Mouse (Mus musculus) adrenal gland, adult 18-20 months (tissue): Measurements from ENCODE around the gene Kcnk10. TPM values are rescaled to one million over a fixed set of nuclear protein-coding genes. Genes with fewer than 3 reads are reported as not detected.
A peak's percentile ranks its signal among the peaks of the same experiment; 100 is the strongest.
"Not testable (repeated sequence)": the region's sequence is repeated elsewhere in the genome, so short reads cannot be mapped to it uniquely, and the experiment has no call there.

Experiments used
- DNase-seq, 2 experiments: peaks; one replicate each; pipeline ENCODE4 v3.0.0; 2021 to 2022; ENCODE audit warnings: low spot score in 2 of 2
- long read RNA-seq, 2 experiments: library from polyadenylated mRNA; stranded (forward); transcript quantifications; one replicate each; pipeline ENCODE4 v2.0.0; 2021
- total RNA-seq, 2 experiments: library from RNA; stranded (reverse); gene quantifications; 1 replicate in 1 of 2; 2 replicates in 1 of 2; pipeline ENCODE4 v1.2.3; 2021

Kcnk10 gene
- total RNA-seq, result under 1 TPM in 1 of 2 experiments, not detected in 1; 0.16 TPM
- long read RNA-seq, experiment 1, result 0 reads
- long read RNA-seq, experiment 2, result 0 reads

DNA sequence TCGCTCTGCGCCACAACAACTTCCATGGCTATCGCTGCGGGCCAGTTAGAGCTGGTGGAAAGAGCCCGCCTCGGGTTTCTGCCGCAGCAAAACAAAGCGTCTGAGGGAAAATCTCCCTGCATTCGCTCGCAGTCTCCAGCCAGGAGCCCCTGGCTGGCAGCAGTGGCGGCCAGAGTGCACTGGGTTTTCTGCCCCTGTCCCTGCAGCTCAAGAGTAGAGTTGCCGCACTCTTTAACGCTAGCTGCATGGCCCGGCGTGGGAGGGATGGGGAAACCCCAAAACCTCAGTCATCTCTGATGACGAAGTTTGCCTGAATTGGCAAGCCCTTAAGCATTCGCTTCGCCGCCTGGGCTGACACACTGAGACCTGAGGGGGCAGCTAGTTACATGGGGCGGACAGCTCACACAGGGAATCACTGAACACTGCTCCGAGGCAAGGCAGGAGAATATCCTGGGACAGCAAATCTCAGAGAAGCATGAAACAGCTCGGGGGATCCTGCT is at the start of gene Kcnk10:
Kcnk10 (minus strand) TSS at position 450 of the 500 bp plus-strand sequence.
- no peak for DNase-seq

DNA sequence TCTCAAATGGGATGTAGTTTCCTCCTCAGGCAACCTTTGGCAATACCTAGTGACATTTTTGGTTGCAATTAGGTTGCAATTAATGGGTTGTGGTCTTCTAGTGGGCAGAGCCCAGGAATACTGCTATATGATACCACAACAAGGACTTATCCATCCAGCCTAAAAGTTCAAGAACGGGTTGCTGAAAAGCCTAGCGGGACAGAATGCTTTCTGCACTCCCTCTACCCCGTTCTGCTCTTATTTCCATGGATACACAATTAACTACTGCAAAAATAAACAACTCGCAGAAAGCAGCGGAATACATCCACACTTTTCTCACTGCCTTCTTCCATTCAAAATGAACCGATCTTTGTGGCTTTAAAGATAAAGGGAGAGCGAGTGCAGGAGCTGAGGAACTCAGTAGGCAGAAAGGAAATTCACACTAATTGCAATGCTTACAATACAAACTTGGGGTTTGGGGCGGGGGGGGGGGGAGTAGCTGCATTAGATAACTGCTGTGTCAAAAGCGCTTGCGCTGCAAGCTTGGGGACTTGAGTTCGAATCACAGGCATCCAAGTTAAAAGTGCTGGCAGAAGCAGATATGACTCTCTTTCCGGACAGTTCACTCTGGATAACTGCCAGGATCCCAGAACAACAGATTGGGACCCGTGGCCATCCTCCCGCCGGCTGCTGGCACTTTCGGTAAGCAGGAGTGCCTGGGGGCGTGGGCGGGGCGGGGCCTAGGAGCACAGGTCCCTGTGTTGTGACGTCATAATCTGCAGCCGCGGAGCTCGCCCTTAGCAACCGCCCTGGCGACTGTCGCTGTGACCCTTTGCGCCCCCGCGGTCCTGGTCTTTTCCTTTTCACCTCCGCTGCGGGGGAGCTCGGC is 49.5 kb upstream of the Kcnk10 start, which contains the start of gene Spata7:
Spata7 (plus strand) TSS at position 766 of the 868 bp plus-strand sequence.
- DNase-seq, result peak; percentile 68 to 75

DNA sequence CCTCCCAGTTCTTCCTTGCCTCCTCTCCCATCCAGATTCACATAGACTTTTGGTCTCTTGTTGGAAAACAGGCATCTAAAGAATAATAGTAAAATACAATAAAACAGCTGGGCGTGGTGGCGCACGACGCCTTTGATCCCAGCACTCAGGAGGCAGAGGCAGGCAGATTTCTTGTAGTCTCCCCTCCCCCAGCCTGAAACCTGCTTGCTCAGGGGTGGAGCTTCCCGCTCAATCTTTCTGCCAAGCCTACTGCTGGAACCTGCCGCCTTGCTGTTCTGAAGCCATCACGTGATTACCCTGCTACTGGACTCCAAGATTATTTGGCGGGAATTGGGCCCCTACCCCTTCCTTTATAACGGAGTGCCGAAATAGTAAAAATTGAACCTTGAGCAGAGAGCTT is 45.2 kb upstream of the Kcnk10 start:
- DNase-seq, result not testable (repeated sequence)

DNA sequence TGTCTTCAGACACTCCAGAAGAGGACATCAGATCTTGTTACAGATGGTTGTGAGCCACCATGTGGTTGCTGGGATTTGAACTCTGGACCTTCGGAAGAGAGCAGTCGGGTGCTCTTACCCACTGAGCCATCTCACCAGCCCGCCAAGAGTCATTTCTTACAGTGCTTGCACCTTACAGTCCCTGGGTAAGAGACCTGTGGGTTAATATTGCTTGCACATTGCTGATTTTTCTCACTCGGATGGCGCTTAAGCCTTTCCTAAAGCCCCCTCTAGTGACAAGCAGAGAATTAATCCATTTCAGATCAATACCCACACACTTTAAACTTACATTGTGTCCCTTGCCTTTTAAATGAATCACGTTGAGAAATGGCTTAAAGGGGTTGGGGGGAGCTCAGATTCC is 42.8 kb upstream of the Kcnk10 start:
- not testable (repeated sequence) for DNase-seq

DNA sequence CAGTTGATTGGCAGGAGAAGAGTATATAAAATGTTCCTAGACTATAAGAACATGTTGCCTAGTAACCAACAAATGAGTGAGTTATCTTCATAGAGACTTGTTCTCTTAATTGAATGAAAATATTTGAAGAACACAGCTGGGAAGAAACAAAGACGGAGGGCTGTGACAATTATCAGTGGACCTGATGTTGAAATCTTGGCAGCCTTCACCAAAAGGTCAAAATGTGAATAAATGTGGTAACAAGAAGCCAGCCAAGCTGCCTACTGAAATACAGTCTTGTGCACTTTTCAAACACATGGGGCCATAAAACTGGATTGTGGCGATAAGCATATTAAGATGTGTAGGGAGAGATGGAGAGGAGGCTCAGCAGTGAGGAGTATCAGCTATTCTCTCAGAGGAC is 41.4 kb upstream of the Kcnk10 start:
- DNase-seq, result no peak

DNA sequence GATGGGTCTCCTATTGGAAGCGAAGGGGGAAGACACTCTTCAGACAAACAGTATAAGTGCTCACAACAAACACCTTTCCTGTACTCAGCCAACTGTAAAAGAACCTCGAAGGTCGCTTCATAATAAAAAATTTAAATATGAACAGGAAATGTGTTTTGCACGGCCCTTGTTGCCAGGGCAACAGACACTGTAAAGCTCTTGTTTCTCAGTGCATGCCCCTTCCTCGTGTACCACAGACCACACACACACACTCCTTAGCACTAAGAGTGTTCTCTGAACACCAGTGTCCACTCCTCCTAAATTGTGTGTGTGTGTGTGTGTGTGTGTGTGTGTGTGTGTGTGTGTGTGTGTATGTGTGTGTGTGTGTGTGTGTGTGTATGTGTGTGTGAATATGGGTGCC is 37.6 kb upstream of the Kcnk10 start:
- DNase-seq, result no peak

DNA sequence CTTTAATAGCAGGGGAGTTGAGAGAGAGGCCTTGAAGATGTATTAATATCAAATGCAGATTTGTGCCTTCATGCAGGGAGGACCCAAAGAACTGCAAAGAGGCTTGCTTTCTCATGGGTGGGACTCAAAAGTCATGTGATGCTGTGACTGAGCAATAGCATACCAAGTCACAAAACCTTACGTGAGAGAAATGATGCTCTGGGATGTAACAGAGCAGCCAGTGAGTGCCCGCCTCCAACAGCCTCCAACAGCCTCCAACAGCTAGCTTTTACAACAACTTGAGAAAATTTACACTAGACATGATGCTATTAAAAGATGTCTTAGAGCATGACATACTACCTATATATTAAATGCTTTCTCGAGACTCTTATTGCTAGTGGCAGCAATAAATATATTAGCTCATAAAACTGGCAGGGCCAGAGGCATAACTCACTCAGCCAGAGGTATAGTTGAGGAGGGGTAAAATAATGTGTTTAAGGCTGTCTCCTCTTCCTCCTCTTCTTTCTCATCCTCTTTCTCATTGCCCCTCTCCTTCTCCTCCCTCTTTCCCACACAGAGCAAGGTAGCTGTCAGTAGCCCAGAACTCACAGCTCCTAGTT is 36.9 kb upstream of the Kcnk10 start:
- no peak for DNase-seq

DNA sequence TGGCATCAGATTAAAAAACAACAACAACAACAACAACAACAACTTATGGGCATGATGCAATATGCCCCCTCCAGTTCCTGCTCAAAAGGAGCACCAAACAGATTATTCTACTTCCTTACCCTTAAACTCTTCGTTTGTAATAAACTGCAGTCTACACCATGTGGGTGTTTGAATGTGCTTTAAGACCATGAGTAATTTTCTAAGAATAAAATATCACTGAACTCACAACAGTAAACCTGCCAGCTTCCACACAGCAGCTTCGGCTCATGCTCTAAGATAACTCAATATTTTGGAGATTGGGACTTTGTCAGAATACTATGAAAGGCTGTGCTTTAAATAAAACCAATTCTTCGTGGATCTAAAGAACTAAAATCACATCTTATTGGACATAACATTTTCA is 32.2 kb upstream of the Kcnk10 start:
- DNase-seq, result no peak

DNA sequence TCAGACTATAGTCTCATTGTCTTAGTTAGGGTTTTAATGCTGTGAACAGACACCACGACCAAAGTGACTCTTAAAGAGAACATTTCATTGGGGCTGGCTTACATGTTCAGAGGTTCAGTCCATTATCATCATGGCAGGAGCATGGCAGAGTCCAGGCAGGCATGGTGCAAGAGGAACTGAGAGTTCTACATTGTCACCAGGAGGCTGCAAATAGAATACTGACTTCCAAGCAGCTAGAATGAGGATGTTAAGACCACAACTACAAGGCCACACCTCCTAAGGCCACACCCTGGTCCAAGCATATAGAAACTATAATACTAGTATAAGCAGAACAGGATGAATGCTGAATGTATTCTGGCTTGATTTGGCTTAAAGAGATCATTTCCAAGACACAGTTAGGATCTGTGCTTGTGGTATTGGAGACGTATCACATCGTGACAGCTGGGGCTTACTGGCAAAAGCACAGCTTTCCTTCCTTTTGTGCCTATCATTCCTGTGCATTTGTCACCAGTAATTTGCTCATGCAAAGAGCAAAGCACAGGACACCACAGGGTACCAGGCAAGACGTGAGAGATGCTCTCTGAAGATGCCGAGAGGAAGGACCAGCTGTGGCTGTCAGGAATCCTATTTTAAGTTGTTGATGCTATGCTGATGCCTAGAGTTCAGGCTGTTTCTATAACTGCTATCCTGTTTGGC is 28.6 kb upstream of the Kcnk10 start:
- no peak for DNase-seq

DNA sequence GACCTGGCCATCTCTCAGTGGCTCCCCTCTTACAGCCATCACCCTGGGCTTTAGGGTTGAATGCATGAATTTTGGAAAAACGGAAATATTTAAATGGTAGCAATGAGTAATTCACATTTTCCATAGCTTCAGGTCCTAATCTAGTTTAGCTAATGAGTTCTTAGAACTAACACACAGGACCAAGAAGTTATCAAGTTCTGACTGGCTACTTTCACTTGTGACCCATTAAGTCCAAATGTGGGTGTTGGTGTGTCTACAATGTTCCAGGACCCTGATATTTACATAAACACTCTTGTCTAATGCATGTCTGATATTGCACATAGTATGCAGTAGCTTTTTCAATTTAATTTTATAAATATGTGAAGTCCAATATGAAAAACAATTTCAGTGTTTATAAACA is 27.2 kb upstream of the Kcnk10 start:
- DNase-seq, result no peak

DNA sequence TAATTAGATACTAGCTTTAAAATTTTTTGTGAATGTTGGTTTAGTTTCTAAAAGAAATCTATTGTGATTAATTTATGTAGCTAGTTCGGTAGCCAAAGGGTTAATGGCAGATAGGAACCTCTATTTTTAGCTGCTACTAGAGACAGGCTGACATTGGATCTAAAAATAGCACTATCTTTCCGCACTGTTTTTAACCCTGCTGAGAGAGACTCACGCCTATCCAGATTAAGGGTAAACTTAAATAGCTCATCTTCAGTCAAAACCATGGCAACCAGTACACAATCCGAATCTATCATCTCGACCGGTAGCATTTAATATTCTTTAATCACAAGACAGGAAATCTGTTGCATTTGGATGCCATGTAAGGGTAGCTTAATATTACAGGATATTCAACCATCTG is 24.0 kb upstream of the Kcnk10 start:
- no peak for DNase-seq

DNA sequence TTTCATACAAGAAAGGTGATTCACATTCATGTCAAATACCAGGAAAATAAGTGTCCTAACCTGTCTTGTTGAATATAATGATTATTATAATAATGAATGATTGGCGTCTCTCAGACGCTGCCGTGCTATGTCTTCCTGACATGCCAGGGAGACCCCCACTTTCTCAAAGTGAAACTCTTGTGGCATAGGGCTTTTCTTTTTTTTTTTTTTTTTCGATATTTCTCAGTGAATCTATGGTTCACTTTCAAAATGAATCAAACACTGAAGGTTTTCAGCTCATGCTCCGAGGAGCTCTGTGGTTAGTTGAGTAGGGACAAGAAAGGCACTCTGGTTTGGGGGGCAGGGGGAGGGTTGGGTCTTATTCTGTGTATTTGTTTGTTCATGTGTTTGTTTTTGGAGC is 22.8 kb upstream of the Kcnk10 start:
- DNase-seq, result no peak

DNA sequence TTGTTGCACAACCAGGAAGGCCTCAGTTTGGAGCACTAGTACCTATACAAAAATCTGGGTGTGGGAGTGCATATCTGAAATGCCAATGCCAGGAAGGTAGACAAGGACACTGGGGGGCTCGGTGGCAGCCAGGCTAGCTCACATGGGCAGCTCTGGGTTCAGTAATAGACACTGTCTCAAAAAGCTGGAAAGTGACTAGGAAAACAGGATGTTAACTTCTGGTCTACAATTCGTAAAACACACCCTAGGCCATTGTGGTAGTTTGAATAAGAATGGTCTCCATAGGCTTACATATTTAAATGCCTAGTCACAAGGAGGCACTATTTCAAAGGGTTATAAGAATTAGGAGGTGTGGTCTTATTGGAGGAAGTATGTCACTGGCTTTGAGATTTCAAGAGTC is 12.9 kb upstream of the Kcnk10 start:
- no peak for DNase-seq

DNA sequence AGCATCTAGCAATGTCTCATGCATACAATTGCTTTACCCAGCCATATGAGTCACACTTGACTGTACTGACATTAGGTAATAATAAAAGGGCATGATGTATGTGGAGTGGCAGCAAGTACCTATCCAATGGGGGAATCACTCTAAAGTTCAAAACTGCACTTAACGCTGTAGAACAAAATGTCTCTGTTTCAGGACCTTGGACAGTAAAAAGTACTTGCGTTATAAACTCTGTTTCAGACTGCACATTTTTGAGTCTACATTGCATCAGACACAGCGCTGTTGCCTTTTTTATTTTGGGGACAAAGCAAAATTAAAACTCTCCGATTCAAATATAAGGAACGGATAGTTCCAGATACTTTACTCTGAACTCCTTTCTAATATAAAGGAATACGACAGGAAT is 10.5 kb upstream of the Kcnk10 start:
- no peak for DNase-seq

DNA sequence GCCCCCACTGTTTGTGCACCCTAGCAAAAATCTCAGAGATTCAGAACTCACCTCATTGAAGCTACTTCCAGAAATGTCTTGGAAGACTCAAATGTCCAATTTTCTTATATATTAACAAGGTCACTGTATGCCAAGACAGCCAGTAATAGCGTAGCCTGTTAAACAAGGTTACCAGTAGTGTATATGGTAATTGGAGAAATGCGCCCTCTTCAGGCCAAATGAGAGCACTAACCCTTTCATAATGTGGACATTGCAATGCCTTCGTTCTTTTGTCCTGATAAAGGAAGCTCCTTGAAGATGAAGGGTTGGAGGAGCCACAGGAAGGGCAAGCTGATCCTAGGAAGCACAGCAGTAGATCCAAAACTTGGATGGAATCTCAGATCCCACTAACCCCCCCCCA is 7.2 kb upstream of the Kcnk10 start:
- no peak for DNase-seq

DNA sequence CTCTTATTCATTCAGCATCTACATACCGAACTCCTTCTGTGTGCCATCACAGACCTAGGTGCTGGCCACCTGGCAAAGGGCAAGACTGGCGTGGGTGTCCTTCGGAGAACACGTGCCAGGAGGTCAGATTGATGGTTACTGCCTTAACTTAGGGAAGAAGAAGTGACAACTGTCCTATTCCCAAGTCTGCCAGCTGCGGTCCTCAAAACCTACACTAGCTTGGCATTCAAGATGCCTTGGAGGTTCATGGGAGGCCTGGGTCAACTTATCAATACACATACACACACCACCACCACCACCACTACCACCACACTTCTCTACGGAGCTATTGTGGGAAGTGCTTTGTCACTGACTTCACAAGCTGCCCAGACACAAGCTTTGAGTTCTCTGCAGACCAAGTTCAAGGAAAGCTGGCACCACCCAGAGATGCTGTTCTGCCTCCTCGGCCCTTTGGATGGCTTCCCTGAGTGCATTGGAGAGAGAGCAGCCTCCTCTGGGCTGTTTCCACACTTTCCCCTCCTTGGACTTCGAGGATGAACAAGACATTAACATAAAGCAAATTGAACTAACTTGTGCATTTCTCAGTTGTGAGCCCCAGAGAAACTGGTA is 2.1 kb downstream of the Kcnk10 start:
- no peak for DNase-seq

DNA sequence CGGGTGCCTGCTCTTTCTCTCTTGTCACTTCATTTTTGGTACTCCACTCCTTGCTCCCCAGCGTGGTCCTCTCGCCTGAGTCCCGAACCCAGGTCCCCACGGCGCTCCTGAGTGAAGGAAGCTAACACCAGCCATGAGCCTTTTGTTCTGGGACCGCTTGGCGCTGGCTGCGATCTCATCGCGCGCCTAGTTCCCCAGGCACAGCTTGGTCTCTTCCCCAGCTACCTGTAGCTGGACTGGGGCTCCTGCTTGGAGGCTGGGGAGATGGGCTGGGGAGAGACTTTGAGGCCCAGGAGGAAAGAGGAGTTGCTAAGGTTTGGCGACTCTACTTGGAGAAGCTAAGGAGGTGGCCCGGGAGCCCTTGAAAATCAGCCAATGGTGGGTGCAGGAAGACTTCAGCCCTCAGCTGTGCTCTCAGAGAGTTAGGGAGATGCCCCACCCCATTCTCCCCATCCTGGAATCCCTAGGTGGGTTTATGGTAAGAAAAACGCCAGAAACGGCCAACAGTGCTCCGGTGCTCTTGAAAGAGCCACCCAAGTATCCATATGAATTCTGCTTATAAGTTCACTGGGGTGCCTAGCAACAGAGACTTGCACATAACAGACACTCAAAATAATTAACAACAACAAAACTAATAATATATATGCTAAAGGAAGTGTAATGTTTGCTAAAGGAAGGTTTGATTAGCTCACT is 2.8 kb downstream of the Kcnk10 start:
- DNase-seq, result no peak

DNA sequence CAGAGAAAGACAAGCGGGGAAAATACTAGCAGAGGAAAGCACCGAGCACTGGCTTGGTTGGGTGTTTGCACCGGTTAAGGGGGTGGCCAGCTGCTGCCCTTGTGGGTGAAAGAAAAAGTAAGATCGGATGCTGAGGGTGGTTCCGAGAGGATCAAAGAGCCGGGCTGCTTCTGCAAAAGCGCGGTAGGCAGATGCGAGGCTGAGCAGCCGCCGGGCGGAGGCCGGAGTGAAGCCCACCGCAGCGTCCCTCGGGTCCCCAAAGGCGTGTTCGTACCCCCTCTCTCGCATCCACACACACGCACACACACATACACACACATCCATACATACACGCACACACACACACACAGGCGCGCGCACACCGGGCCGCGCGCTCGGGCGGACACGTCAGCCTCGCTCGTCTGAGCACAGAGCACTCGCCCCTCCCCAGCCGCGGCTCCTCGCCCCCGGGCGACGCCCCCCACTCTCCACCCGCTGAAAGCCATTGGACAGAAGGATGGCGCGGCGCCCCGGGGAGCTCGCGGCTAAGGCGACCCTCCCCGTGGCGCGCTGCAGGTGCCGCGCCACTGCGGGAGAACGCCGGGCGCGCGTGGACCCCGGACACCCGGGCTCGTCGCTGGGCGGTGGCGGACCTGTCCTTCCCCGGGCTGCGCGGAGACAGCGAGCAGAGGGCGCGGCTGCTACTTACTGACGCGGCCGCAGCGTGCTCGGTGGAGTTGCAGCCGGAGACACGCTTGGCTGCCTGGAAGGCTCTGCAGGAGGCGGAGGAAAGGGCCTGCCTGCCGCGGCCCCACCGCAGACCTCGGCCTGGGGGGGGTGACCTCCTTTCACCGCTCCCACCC is 3.5 kb downstream of the Kcnk10 start:
- no peak for DNase-seq

DNA sequence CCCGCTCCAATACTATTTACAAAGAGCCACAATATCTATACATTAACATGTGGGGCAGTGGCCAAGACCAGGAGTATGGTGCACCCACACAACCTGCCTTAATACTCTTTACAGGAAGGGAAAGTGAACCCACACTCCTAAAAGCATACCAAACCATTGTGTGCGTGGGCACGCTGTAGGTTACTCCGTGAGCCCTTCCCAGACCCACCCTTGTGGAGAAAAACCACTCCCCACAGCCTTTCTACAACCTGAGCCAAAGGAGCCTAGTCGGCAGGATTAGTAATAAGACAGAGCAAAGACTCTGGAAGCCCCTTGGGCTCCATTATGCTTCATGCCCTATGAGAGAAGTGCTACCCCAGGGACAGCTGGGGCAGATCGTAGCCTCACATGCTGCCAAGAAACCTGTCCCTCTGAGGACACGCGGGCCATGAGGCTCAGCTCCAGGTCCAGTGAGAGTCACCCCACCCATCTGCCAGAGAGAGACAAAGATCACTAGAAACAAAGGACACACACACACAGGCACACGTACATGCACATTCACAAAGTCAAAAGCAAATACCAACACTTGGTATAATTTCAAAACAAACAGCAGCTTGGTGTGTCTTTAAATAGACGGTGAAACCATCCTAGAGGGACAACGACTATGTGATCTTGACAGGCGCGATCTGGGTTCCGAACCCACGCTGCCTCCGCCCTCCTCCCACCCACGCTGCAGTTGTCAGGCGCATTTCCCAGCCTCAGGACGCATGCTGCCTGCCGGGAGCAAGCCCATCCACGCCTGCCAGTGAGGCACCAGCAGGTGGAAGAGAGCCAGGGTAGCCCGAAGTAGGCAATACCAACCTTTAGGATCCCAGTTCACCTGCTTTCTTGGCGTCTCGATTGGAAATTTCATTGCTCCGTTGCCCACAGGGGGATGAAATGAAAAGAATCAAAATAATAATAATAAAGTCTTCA is 4.5 kb downstream of the Kcnk10 start:
- DNase-seq, result no peak
